Mouse (Mus musculus): ENCODE measurements around the gene Apoa1. TPM values are rescaled to one million over a fixed set of nuclear protein-coding genes. Genes with fewer than 3 reads are reported as not detected.
A peak's percentile ranks its signal among the peaks of the same experiment; 100 is the strongest.

The Apoa1 gene
- polyA plus RNA-seq, 1 experiment, result not detected

GRCm38 (mm10) chr9:46223090-46223489, 5.3 kb upstream of the Apoa1 start:
- WGBS, result 68% methylated on average over 6 of the region's 6 CpGs
- TF ChIP-seq POLR2A (IDR thresholded peaks at IDR 0.05; ENCODE audit: insufficient read depth, low read depth, low read length), result no peak
- TF ChIP-seq CTCF (IDR thresholded peaks at IDR 0.05; ENCODE audit: insufficient read depth, low read depth, low read length), result no peak
- H3K4me3 ChIP-seq (ENCODE audit: insufficient read depth, low read depth, low read length), result no peak overlapping the region
- H3K4me1 ChIP-seq (ENCODE audit: control insufficient read depth, insufficient read depth, low read length), result no peaks in the 10 kb centered on the region
- no peak overlapping the region for H3K27ac ChIP-seq (ENCODE audit: insufficient read depth, low read depth, low read length)

GRCm38 (mm10) chr9:46224101-46224500, 4.3 kb upstream of the Apoa1 start:
- TF ChIP-seq POLR2A (IDR thresholded peaks at IDR 0.05; ENCODE audit: insufficient read depth, low read depth, low read length) (no peak), CTCF (IDR thresholded peaks at IDR 0.05; ENCODE audit: insufficient read depth, low read depth, low read length) (no peak)
- H3K27ac ChIP-seq (ENCODE audit: insufficient read depth, low read depth, low read length), result no peak overlapping the region
- H3K4me1 ChIP-seq (ENCODE audit: control insufficient read depth, insufficient read depth, low read length), result no peaks in the 10 kb centered on the region
- 83% methylated on average over 3 of the region's 3 CpGs for whole genome bisulfite sequencing
- no peak overlapping the region for H3K4me3 ChIP-seq (ENCODE audit: insufficient read depth, low read depth, low read length)

GRCm38 (mm10) chr9:46224945-46225660, 3.3 kb upstream of the Apoa1 start:
- H3K4me3 ChIP-seq (ENCODE audit: insufficient read depth, low read depth, low read length), result no peak overlapping the region
- H3K27ac ChIP-seq (ENCODE audit: insufficient read depth, low read depth, low read length), result no peak overlapping the region
- TF ChIP-seq POLR2A (IDR thresholded peaks at IDR 0.05; ENCODE audit: insufficient read depth, low read depth, low read length) (no peak), CTCF (IDR thresholded peaks at IDR 0.05; ENCODE audit: insufficient read depth, low read depth, low read length) (no peak)
- 62% methylated on average over 5 of the region's 5 CpGs for WGBS
- H3K4me1 ChIP-seq (ENCODE audit: control insufficient read depth, insufficient read depth, low read length), result peaks cover 1% of the 10 kb centered on the region

GRCm38 (mm10) chr9:46227064-46227614, 1.2 kb upstream of the Apoa1 start:
- 96% methylated on average over 3 of the region's 3 CpGs for WGBS
- Histone ChIP-seq H3K27ac (ENCODE audit: insufficient read depth, low read depth, low read length) (no peak overlapping the region), H3K4me3 (ENCODE audit: insufficient read depth, low read depth, low read length) (no peak overlapping the region), H3K4me1 (ENCODE audit: control insufficient read depth, insufficient read depth, low read length) (peaks cover 9% of the 10 kb centered on the region)
- TF ChIP-seq POLR2A (IDR thresholded peaks at IDR 0.05; ENCODE audit: insufficient read depth, low read depth, low read length) (no peak), CTCF (IDR thresholded peaks at IDR 0.05; ENCODE audit: insufficient read depth, low read depth, low read length) (no peak)

- H3K4me1 ChIP-seq (ENCODE audit: control insufficient read depth, insufficient read depth, low read length), result peaks cover 9% of the 10 kb centered on the region
- peak overlapping the region; percentile 49 for H3K4me3 ChIP-seq (ENCODE audit: insufficient read depth, low read depth, low read length)
- WGBS, result 14% methylated on average over 37 of the region's 37 CpGs
- peak; percentile 77 for TF ChIP-seq CTCF (IDR thresholded peaks at IDR 0.05; ENCODE audit: insufficient read depth, low read depth, low read length)
- peak; percentile 47; the same call in 1 of the 2 replicates for TF ChIP-seq POLR2A (IDR thresholded peaks at IDR 0.05; ENCODE audit: insufficient read depth, low read depth, low read length)
- H3K27ac ChIP-seq (ENCODE audit: insufficient read depth, low read depth, low read length), result peak overlapping the region; percentile 29
Observed at GRCm38 (mm10) chr9:46229573-46230449, 1.4 kb downstream of the Apoa1 start.

- Histone ChIP-seq H3K4me3 (ENCODE audit: insufficient read depth, low read depth, low read length) (peak overlapping the region; percentile 49), H3K4me1 (ENCODE audit: control insufficient read depth, insufficient read depth, low read length) (peaks cover 9% of the 10 kb centered on the region), H3K27ac (ENCODE audit: insufficient read depth, low read depth, low read length) (peak overlapping the region; percentile 29; the same call in 1 of the 2 replicates)
- WGBS, result 26% methylated on average over 13 of the region's 13 CpGs
- TF ChIP-seq CTCF (IDR thresholded peaks at IDR 0.05; ENCODE audit: insufficient read depth, low read depth, low read length) (no peak), POLR2A (IDR thresholded peaks at IDR 0.05; ENCODE audit: insufficient read depth, low read depth, low read length) (no peak)
Observed at GRCm38 (mm10) chr9:46230450-46230975, 2.1 kb downstream of the Apoa1 start.

GRCm38 (mm10) chr9:46235196-46235595, 6.8 kb downstream of the Apoa1 start:
- peaks cover 6% of the 10 kb centered on the region for H3K4me1 ChIP-seq (ENCODE audit: control insufficient read depth, insufficient read depth, low read length)
- no peak overlapping the region for H3K27ac ChIP-seq (ENCODE audit: insufficient read depth, low read depth, low read length)
- 90% methylated on average over 6 of the region's 6 CpGs for WGBS
- no peak for TF ChIP-seq CTCF (IDR thresholded peaks at IDR 0.05; ENCODE audit: insufficient read depth, low read depth, low read length)
- no peak for TF ChIP-seq POLR2A (IDR thresholded peaks at IDR 0.05; ENCODE audit: insufficient read depth, low read depth, low read length)
- H3K4me3 ChIP-seq (ENCODE audit: insufficient read depth, low read depth, low read length), result no peak overlapping the region

- peaks cover 4% of the 10 kb centered on the region for H3K4me1 ChIP-seq (ENCODE audit: control insufficient read depth, insufficient read depth, low read length)
- H3K27ac ChIP-seq (ENCODE audit: insufficient read depth, low read depth, low read length), result no peak within 1 kb of the TSS
- no peak within 1 kb of the TSS for H3K4me3 ChIP-seq (ENCODE audit: insufficient read depth, low read depth, low read length)
- no peak for TF ChIP-seq POLR2A (IDR thresholded peaks at IDR 0.05; ENCODE audit: insufficient read depth, low read depth, low read length)
- no peak for TF ChIP-seq CTCF (IDR thresholded peaks at IDR 0.05; ENCODE audit: insufficient read depth, low read depth, low read length)
Observed at GRCm38 (mm10) chr9:46235596-46235648, 7.0 kb downstream of the Apoa1 start, which contains the start of gene Apoc3. TSS of gene Apoc3 (minus strand) at chr9:46235636.

- Histone ChIP-seq H3K4me3 (ENCODE audit: insufficient read depth, low read depth, low read length) (no peak overlapping the region), H3K27ac (ENCODE audit: insufficient read depth, low read depth, low read length) (no peak overlapping the region), H3K4me1 (ENCODE audit: control insufficient read depth, insufficient read depth, low read length) (peaks cover 2% of the 10 kb centered on the region; the same call in 1 of the 2 replicates)
- 82% methylated on average over 4 of the region's 4 CpGs for WGBS
- TF ChIP-seq CTCF (IDR thresholded peaks at IDR 0.05; ENCODE audit: insufficient read depth, low read depth, low read length), result no peak
- no peak for TF ChIP-seq POLR2A (IDR thresholded peaks at IDR 0.05; ENCODE audit: insufficient read depth, low read depth, low read length)
Observed at GRCm38 (mm10) chr9:46235649-46236048, 7.3 kb downstream of the Apoa1 start.

All from olfactory bulb, adult 2 months (tissue).